Mouse (Mus musculus) brain, embryonic 14.5 days (tissue): ENCODE measurements around the gene Adgra1.

Experiments used
- CTCF ChIP-seq: fragments of 200-500 bp; IDR thresholded peaks from 2 replicates; pipeline ENCODE4 v1.5.1; 2012; ENCODE audit warnings: inconsistent platforms, mild to moderate bottlenecking, moderate library complexity, borderline replicate concordance; ENCODE audit not compliant: insufficient read depth, insufficient read length; ENCODE audit errors: extremely low read depth
- POLR2A ChIP-seq: fragments of 200-500 bp; IDR thresholded peaks from 2 replicates; pipeline ENCODE4 v1.6.1; 2012; ENCODE audit warnings: mild to moderate bottlenecking, inconsistent platforms, borderline replicate concordance; ENCODE audit not compliant: poor library complexity, insufficient read depth, insufficient read length, severe bottlenecking; ENCODE audit errors: extremely low read depth

DNA sequence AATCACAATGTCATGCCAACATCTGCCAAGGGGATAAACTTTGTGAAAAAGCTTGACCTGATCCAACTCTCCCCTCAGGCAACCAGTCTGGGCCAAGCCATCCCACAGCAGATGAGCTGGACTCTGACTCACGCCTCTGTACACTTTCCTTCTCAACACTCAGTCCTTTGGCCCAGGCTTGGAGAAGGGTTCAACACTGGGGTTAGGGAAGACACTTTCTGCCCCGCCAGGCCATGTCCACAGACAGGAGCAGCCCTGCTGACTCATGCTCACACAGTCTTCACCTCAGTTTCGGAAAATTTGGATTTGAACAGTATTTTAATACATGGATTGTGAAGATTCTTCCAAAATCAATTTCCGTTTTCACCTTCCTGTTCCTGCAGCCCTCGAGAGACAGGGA, 442 bp upstream of the Adgra1 start:
- no peak for TF ChIP-seq CTCF
- no peak for TF ChIP-seq POLR2A
